Comparison of ENCODE assay signal across 34 mouse cellular contexts in the genomic region with DNA sequence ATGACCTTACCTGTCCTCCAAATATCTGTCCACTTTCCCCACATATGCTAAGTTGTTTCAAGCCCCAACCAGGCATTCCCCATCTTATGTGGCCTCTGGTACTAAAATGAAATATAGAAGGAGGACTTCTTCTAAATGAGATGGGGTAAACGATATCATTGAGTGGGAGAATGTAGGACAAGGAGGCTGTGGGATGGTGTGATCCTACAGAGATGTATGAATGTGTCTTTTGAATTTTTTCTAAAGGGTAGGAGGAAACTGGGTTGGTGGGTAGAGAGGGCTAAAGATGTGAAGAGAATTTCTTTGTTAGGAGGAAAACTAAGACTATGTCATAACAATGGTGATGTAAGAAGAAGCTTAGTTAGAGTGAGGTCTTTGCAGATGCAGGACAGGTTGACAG. TPM values are rescaled to one million over a fixed set of nuclear protein-coding genes. Genes with fewer than 3 reads are reported as not detected.
"Had no signal": no experiment of that assay in that cellular context is flagged by ENCODE, and none has a peak within 500 bp of the region (broad histone marks: within the 10 kb centered on the region; RNA-seq: fewer than 3 reads in every experiment).

No protein-coding gene starts in this region.

- DNase-seq: left cerebral cortex, postnatal 4 days; liver; liver, embryonic 13.5 days; liver, postnatal 0 days; lung, adult 18-20 months; lung, adult 2 months; lung, embryonic 14.5 days; lung, postnatal 10 days; lung, postnatal 14 days; lung, postnatal 36 days; lung, postnatal 4 days; midbrain, embryonic 14.5 days had no signal

- H3K4me3 ChIP-seq: limb, embryonic 10.5 days; limb, embryonic 12.5 days; limb, embryonic 13.5 days; limb, embryonic 15.5 days; liver, embryonic 12.5 days; liver, embryonic 13.5 days; liver, embryonic 15.5 days; lung, embryonic 15.5 days; megakaryocyte, embryonic 14.5 days; midbrain, embryonic 10.5 days; midbrain, embryonic 12.5 days; midbrain, embryonic 13.5 days; midbrain, embryonic 15.5 days; myocyte; neural tube, embryonic 12.5 days had no signal

- H3K27ac ChIP-seq: limb, embryonic 10.5 days; limb, embryonic 12.5 days; limb, embryonic 13.5 days; limb, embryonic 15.5 days; liver, embryonic 12.5 days; liver, embryonic 13.5 days; liver, embryonic 14.5 days; liver, embryonic 15.5 days; lung, embryonic 15.5 days; macrophage; midbrain, embryonic 10.5 days; midbrain, embryonic 12.5 days; midbrain, embryonic 13.5 days; midbrain, embryonic 15.5 days; neural tube, embryonic 12.5 days had no signal

- ATAC-seq: liver, embryonic 12.5 days; liver, postnatal 0 days; lung, postnatal 0 days; midbrain, embryonic 13.5 days; midbrain, embryonic 15.5 days; midbrain, embryonic 16.5 days had no signal

RNA-seq across cellular contexts. Expression of a gene that starts 57.8 kb away (rescaled TPM):
- total RNA-seq: liver, adult 2 months; megakaryocyte progenitor cell, adult 5-6 weeks; megakaryocyte, adult 5-6 weeks; megakaryocyte-erythroid progenitor cell, adult 5-6 weeks had no signal
- polyA plus RNA-seq: liver, adult 2 months; liver, postnatal 0 days; macrophage; myocyte had no signal
